Mouse (Mus musculus): ENCODE measurements around the gene Gm5741. TPM values are rescaled to one million over a fixed set of nuclear protein-coding genes. Genes with fewer than 3 reads are reported as not detected.

Gene Gm5741
- polyA plus RNA-seq, 1 experiment from 2014 or later: 1.7 TPM

DNA sequence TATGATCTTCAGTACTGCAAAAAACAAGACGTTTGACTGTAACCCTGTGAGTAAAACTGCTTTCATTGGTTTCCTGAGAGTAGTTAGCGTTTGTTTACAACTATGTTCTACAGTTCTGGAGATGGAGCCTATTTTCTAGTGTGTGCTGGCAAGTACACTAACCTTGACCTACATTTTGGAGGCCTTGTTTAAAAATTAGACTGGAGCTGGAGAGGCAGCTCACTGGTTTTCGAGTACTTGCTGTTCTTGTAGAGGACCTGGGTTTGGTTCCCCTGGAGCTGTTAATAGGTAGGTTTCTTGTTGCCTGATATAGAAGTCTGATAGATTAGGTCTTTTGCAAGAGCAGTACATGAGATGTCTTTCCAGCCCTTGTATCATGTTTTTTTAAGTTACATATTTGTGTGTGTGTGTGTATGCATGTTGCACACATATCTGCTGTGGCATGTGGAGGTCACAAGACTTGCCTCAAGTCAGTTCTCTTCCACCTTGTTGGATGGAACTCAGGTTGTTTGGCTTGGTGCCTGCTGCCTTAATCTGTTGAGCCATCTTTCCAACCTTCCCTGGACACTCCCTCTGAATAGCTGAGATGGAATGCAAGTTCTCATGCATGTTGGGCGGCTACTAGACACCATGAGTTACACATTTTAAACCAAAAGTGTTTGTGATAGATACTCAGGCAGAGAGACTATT lies 35.0 kb downstream of the Gm5741 start:
- H3K9me3 ChIP-seq (replicated peaks; ENCODE audit: control insufficient read depth, low read length, poor library complexity, severe bottlenecking): no peaks in the 10 kb centered on the region
- H3K36me3 ChIP-seq (ENCODE audit: control insufficient read depth, insufficient read depth, low read length): peaks cover 18% of the 10 kb centered on the region
- 89% methylated on average over 4 of the region's 4 CpGs for WGBS
- peaks cover 36% of the 10 kb centered on the region for H3K4me1 ChIP-seq (ENCODE audit: control insufficient read depth, insufficient read depth, low read length)
- H3K27ac ChIP-seq (ENCODE audit: low read length): no peak overlapping the region
- H3K4me2 ChIP-seq (ENCODE audit: low read length): no peak overlapping the region
- H3K27me3 ChIP-seq (ENCODE audit: control insufficient read depth, insufficient read depth, low read depth, low read length): no peaks in the 10 kb centered on the region
- ATAC-seq: no peak
- no peak overlapping the region for H3K4me3 ChIP-seq (ENCODE audit: low read depth, low read length)
- H3K9ac ChIP-seq (ENCODE audit: low read depth, low read length): no peak overlapping the region

DNA sequence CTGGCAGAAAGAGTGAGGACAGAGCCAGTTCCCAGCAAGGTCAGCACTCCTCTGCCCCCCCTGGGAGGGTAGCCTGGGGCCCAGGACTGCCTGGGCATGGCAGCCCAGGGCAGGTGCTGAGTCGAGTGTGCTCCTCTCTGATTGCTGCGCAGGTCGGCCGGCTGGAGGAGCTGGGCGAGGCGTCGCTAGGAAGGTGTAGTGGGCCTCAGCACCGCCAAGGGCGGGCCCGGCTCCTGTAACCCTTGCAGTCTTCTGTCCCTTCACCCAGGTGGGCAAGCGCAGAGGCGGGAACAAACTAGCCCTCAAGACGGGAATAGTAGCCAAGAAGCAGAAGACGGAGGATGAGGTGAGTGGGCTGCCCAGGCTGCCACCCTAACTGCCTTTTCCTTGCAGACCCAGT lies 38.5 kb downstream of the Gm5741 start:
- H3K4me3 ChIP-seq (ENCODE audit: low read depth, low read length): no peak overlapping the region
- no peak overlapping the region for H3K27ac ChIP-seq (ENCODE audit: low read length)
- H3K9ac ChIP-seq (ENCODE audit: low read depth, low read length): peak overlapping the region; percentile 99; the same call in 1 of the 2 replicates
- peaks cover 18% of the 10 kb centered on the region for H3K36me3 ChIP-seq (ENCODE audit: control insufficient read depth, insufficient read depth, low read length)
- H3K4me1 ChIP-seq (ENCODE audit: control insufficient read depth, insufficient read depth, low read length): peaks cover 33% of the 10 kb centered on the region
- H3K27me3 ChIP-seq (ENCODE audit: control insufficient read depth, insufficient read depth, low read depth, low read length): no peaks in the 10 kb centered on the region
- WGBS: 92% methylated on average over 14 of the region's 14 CpGs
- H3K4me2 ChIP-seq (ENCODE audit: low read length): peak overlapping the region; percentile 6; the same call in 1 of the 2 replicates
- no peaks in the 10 kb centered on the region for H3K9me3 ChIP-seq (replicated peaks; ENCODE audit: control insufficient read depth, low read length, poor library complexity, severe bottlenecking)
- no peak for ATAC-seq

DNA sequence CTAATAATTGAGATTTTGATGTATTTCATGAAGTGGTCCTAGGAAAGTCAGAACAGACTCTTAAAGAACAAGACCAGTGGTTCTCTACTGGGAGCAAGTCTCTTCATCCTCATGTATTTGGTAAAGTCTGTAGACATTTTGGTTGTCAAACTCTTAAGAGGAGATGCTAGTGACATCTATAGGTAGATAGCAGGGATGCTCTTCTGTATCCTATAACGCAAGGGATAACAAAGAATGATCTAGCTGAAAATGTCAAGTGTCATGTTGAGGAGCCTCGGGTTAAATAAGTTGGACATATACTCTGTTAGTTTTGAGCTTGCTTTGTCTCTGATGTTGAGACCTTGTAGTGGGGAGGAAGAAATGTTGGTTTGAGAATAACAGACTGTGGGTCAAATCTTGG lies 39.9 kb downstream of the Gm5741 start:
- peak overlapping the region; percentile 99 for H3K9ac ChIP-seq (ENCODE audit: low read depth, low read length)
- H3K36me3 ChIP-seq (ENCODE audit: control insufficient read depth, insufficient read depth, low read length): peaks cover 18% of the 10 kb centered on the region
- WGBS: 15% methylated on average over 2 of the region's 2 CpGs
- peak overlapping the region; percentile 75 for H3K4me2 ChIP-seq (ENCODE audit: low read length)
- peak overlapping the region; percentile 95 for H3K4me3 ChIP-seq (ENCODE audit: low read depth, low read length)
- H3K27ac ChIP-seq (ENCODE audit: low read length): peak overlapping the region; percentile 12; the same call in 1 of the 2 replicates
- H3K27me3 ChIP-seq (ENCODE audit: control insufficient read depth, insufficient read depth, low read depth, low read length): no peaks in the 10 kb centered on the region
- no peak for ATAC-seq
- peaks cover 34% of the 10 kb centered on the region for H3K4me1 ChIP-seq (ENCODE audit: control insufficient read depth, insufficient read depth, low read length)
- H3K9me3 ChIP-seq (replicated peaks; ENCODE audit: control insufficient read depth, low read length, poor library complexity, severe bottlenecking): no peaks in the 10 kb centered on the region

DNA sequence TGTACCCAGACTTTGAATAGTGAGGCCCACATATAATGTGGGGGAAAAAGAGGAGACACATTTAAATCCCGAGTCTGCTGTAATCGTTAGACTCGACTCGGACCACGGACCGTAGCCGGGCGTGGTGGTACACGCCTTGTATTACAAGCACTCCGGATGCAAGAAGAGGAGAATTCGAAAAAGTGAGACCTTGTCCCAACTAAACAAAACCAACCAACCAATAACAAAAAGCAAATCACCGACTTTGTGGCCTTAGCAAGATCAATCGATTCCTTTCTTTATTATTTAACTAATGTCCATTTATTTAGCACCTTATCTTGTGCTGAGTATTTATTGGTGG lies 40.3 kb downstream of the Gm5741 start:
- Histone ChIP-seq H3K9ac (ENCODE audit: low read depth, low read length) (peak overlapping the region; percentile 99), H3K4me2 (ENCODE audit: low read length) (peak overlapping the region; percentile 75), H3K4me3 (ENCODE audit: low read depth, low read length) (peak overlapping the region; percentile 95), H3K27ac (ENCODE audit: low read length) (peak overlapping the region; percentile 92), H3K36me3 (ENCODE audit: control insufficient read depth, insufficient read depth, low read length) (peaks cover 13% of the 10 kb centered on the region), H3K9me3 (replicated peaks; ENCODE audit: control insufficient read depth, low read length, poor library complexity, severe bottlenecking) (no peaks in the 10 kb centered on the region), H3K27me3 (ENCODE audit: control insufficient read depth, insufficient read depth, low read depth, low read length) (no peaks in the 10 kb centered on the region), H3K4me1 (ENCODE audit: control insufficient read depth, insufficient read depth, low read length) (peaks cover 34% of the 10 kb centered on the region)
- 2% methylated on average over 13 of the region's 13 CpGs for WGBS
- ATAC-seq: no peak

DNA sequence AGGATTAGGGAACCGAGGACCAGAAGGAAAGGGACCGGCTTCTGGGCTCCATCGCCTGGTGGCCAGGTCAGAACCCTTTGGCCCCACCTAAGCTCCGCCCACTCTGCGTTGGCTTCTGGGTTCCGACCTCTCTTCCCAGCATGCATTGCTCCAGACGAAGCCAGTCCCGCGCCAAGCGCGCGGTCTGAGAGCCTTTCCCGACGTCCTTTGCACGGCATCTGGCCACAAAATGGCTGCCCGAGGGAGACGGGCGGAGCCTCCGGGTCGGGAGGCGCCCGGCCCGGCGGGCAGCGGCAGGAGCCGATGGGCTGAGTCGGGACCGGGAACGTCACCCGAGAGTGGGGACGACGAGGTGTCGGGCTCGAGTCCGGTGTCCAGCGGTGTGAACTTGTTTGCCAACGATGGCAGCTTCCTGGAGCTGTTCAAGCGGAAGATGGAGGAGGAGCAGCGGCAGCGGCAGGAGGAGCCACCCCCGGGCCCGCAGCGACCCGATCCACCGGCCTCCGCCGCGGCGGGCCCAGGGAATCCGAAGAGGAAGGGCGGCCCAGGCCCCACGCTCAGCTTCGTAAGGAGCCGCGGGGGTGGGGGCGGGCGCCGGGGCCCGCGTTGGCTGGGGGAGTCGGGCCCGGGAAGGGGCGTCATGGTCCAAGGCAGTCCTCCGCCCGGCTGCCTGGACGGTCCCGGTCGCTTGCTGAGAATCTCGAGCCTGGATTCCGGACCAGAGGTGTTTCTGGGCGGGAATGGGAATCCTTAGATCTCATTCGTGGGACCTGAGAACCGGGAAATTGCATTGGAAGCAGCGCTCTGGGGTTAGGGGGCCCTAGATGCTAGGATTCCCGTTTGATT lies 40.9 kb downstream of the Gm5741 start, which contains the start of gene Trir:
Gene Trir (plus strand): TSS at position 154 of the 846 bp plus-strand sequence.
- H3K27ac ChIP-seq (ENCODE audit: low read length): peak within 1 kb of the TSS; percentile 92
- peaks cover 13% of the 10 kb centered on the region for H3K36me3 ChIP-seq (ENCODE audit: control insufficient read depth, insufficient read depth, low read length)
- under 1% methylated on average over 61 of the region's 75 CpGs for WGBS
- peak; percentile 71 for ATAC-seq
- peak within 1 kb of the TSS; percentile 95 for H3K4me3 ChIP-seq (ENCODE audit: low read depth, low read length)
- peaks cover 34% of the 10 kb centered on the region for H3K4me1 ChIP-seq (ENCODE audit: control insufficient read depth, insufficient read depth, low read length)
- H3K27me3 ChIP-seq (ENCODE audit: control insufficient read depth, insufficient read depth, low read depth, low read length): no peaks in the 10 kb centered on the region
- H3K4me2 ChIP-seq (ENCODE audit: low read length): peak within 1 kb of the TSS; percentile 75
- no peaks in the 10 kb centered on the region for H3K9me3 ChIP-seq (replicated peaks; ENCODE audit: control insufficient read depth, low read length, poor library complexity, severe bottlenecking)
- H3K9ac ChIP-seq (ENCODE audit: low read depth, low read length): peak within 1 kb of the TSS; percentile 99

DNA sequence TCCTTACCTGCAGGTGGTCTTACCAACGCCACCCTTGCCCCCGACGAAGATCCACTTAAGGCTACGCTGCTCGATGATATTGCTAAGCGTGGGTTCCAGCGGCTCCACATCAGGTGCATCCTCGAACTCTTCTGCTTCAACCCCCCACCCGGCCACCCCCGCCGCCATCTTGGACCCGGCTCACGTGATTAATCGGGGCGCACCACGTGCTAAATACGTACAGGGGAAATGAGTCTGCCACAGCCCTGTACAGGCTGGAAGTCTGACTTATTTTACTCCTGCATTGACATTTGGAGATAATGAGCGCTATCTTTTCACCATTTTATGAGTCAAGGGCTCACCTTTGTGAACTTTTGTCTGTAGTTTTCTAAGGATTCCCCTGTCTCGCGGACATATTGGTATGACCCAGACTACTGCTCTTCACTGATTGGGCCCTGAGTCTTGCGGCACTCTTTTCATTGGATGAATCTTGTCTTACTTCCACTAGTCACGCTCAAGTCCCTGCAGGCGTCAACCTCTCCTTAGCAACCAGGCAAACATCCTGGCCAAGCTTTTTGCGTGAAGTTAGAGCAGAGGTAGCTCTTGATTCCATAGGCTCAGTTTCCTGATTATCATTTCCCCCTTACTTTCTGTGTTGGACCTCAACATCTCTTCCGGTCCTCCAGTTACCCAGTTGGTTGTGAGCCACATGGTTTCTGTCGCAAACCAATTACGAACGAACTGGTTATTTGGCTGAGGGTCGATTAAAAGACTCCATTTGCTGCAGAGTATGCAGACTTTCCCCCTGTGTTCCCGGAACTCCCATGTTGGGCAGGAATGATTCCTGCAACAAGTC lies 42.5 kb downstream of the Gm5741 start, which contains the start of gene Asna1:
Gene Asna1 (minus strand): TSS at position 184 of the 835 bp plus-strand sequence.
- peak; percentile 89 for ATAC-seq
- Histone ChIP-seq H3K4me3 (ENCODE audit: low read depth, low read length) (peak within 1 kb of the TSS; percentile 95), H3K27me3 (ENCODE audit: control insufficient read depth, insufficient read depth, low read depth, low read length) (no peaks in the 10 kb centered on the region)

DNA sequence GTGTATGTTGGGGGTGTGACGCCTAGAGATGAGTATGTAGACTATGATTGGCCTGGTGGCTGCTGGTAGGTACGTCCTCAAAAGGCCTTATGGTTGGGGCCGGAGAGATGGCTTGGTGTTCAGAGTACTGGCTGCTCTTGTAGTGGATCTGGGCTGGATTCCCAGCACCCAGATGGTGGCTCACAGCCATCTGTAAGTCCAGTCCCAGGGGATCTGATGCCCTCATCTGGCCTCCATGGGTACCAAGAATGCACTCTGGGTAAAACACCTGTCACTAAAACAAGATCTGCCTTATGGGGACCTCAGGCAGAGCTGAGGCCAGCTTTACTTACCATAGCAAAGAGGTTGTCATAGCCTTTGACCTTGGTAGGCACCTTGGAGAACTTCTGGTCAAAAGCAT lies 43.9 kb downstream of the Gm5741 start:
- H3K4me2 ChIP-seq (ENCODE audit: low read length): peak overlapping the region; percentile 60
- WGBS: 98% methylated on average over 3 of the region's 3 CpGs
- no peaks in the 10 kb centered on the region for H3K27me3 ChIP-seq (ENCODE audit: control insufficient read depth, insufficient read depth, low read depth, low read length)
- no peak for ATAC-seq
- H3K36me3 ChIP-seq (ENCODE audit: control insufficient read depth, insufficient read depth, low read length): peaks cover 5% of the 10 kb centered on the region; the same call in 1 of the 2 replicates
- H3K9ac ChIP-seq (ENCODE audit: low read depth, low read length): no peak overlapping the region
- no peak overlapping the region for H3K27ac ChIP-seq (ENCODE audit: low read length)
- H3K4me1 ChIP-seq (ENCODE audit: control insufficient read depth, insufficient read depth, low read length): peaks cover 29% of the 10 kb centered on the region
- H3K9me3 ChIP-seq (replicated peaks; ENCODE audit: control insufficient read depth, low read length, poor library complexity, severe bottlenecking): no peaks in the 10 kb centered on the region
- no peak overlapping the region for H3K4me3 ChIP-seq (ENCODE audit: low read depth, low read length)

More for the DNA sequence above, 42.5 kb downstream of the Gm5741 start, which contains the start of gene Asna1:
- Histone ChIP-seq H3K9me3 (replicated peaks; ENCODE audit: control insufficient read depth, low read length, poor library complexity, severe bottlenecking) (no peaks in the 10 kb centered on the region), H3K36me3 (ENCODE audit: control insufficient read depth, insufficient read depth, low read length) (peaks cover 9% of the 10 kb centered on the region), H3K4me2 (ENCODE audit: low read length) (peak within 1 kb of the TSS; percentile 60), H3K27ac (ENCODE audit: low read length) (peak within 1 kb of the TSS; percentile 75), H3K4me1 (ENCODE audit: control insufficient read depth, insufficient read depth, low read length) (peaks cover 34% of the 10 kb centered on the region), H3K9ac (ENCODE audit: low read depth, low read length) (peak within 1 kb of the TSS; percentile 72)
- WGBS: 6% methylated on average over 30 of the region's 30 CpGs

DNA sequence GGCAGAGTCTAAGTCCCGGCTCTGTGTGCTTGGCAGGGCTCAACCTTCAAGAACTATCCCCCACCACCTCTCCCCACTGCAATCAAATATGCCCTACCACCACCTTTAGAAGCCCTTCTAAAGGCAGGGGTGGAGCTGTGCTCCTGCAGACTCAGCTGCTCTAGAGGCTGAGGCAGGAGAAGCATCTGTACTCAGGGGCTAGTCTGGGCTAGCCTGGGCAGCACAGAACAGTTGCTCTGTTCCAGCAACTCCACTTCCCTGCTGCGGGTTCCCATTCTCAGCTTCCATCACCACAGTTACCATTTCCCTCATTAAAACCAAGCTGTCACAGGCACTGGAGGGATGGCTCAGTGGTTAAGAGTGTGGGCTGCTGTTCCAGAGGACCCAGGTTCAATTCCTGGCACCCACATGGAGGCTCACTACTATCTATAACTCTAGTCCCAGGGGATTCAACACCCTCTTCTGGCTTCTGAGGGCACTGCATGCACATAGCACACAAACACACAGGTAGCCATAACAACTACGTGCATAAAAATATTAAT lies 46.2 kb downstream of the Gm5741 start:
- no peak for ATAC-seq
- H3K4me3 ChIP-seq (ENCODE audit: low read depth, low read length): no peak overlapping the region
- WGBS: 97% methylated on average over 3 of the region's 3 CpGs
- H3K36me3 ChIP-seq (ENCODE audit: control insufficient read depth, insufficient read depth, low read length): peaks cover 11% of the 10 kb centered on the region
- no peak overlapping the region for H3K9ac ChIP-seq (ENCODE audit: low read depth, low read length)
- H3K27ac ChIP-seq (ENCODE audit: low read length): no peak overlapping the region
- H3K9me3 ChIP-seq (replicated peaks; ENCODE audit: control insufficient read depth, low read length, poor library complexity, severe bottlenecking): no peaks in the 10 kb centered on the region
- no peak overlapping the region for H3K4me2 ChIP-seq (ENCODE audit: low read length)
- H3K27me3 ChIP-seq (ENCODE audit: control insufficient read depth, insufficient read depth, low read depth, low read length): no peaks in the 10 kb centered on the region
- peaks cover 17% of the 10 kb centered on the region for H3K4me1 ChIP-seq (ENCODE audit: control insufficient read depth, insufficient read depth, low read length)

All from midbrain, embryonic 16.5 days (tissue).